Mouse (Mus musculus): ENCODE results near the gene Tmem191c. TPM values are rescaled to one million over a fixed set of nuclear protein-coding genes. Genes with fewer than 3 reads are reported as not detected.

Tmem191c gene
- total RNA-seq, 2 experiments from 2014 or later, result 2.0 to 2.7 TPM

- no peak for DNase-seq (ENCODE audit: low spot score)
- intact Hi-C loops (cut with DNase I), result no loop called here
Measured at GRCm38 (mm10) chr16:17258917-17259316, 17.0 kb upstream of the Tmem191c start.

GRCm38 (mm10) chr16:17261341-17261740, 14.5 kb upstream of the Tmem191c start:
- intact Hi-C loops (cut with DNase I), result no loop called here
- DNase-seq (ENCODE audit: low spot score), result no peak

GRCm38 (mm10) chr16:17266113-17266512, 9.8 kb upstream of the Tmem191c start:
- intact Hi-C loops (cut with DNase I), result no loop called here
- no peak for DNase-seq (ENCODE audit: low spot score)

GRCm38 (mm10) chr16:17267937-17268336, 7.9 kb upstream of the Tmem191c start:
- intact Hi-C loops (cut with DNase I), result no loop called here

GRCm38 (mm10) chr16:17269872-17270271, 6.0 kb upstream of the Tmem191c start:
- no peak for DNase-seq (ENCODE audit: low spot score)
- intact Hi-C loops (cut with DNase I), result loop anchor here (1.0 to 10.0 kb wide), 2 partner anchors 60 to 375 kb away; partner anchors contain the start of gene Ppm1f

More at GRCm38 (mm10) chr16:17267937-17268336, 7.9 kb upstream of the Tmem191c start:
- DNase-seq (ENCODE audit: low spot score), result no peak

- DNase-seq (ENCODE audit: low spot score), result no peak
- intact Hi-C loops (cut with DNase I), result loop anchor here (10.0 kb wide), 1 partner anchor 376 kb away; the partner anchor contains the start of gene Ppm1f
Measured at GRCm38 (mm10) chr16:17271124-17271523, 4.8 kb upstream of the Tmem191c start.

- intact Hi-C loops (cut with DNase I), result loop anchor here (10.0 kb wide), 1 partner anchor 377 kb away; the partner anchor contains the start of gene Ppm1f
- DNase-seq (ENCODE audit: low spot score), result no peak
Measured at GRCm38 (mm10) chr16:17271856-17272255, 4.0 kb upstream of the Tmem191c start.

- peak; percentile 81 for DNase-seq (ENCODE audit: low spot score)
- intact Hi-C loops (cut with DNase I), result loop anchor here (1.0 to 10.0 kb wide), 3 partner anchors 66 to 382 kb away; partner anchors contain the start of genes Ppm1f and Sdf2l1
Measured at GRCm38 (mm10) chr16:17276164-17277151, 581 bp downstream of the Tmem191c start.

- intact Hi-C loops (cut with DNase I), result loop anchor here (5.0 to 10.0 kb wide), 2 partner anchors 145 to 383 kb away; partner anchors contain the start of genes Ppm1f and Sdf2l1
- DNase-seq (ENCODE audit: low spot score), result no peak
Measured at GRCm38 (mm10) chr16:17277342-17278211, 1.7 kb downstream of the Tmem191c start.

GRCm38 (mm10) chr16:17280471-17280870, 4.6 kb downstream of the Tmem191c start:
- intact Hi-C loops (cut with DNase I), result no loop called here
- DNase-seq (ENCODE audit: low spot score), result no peak

- intact Hi-C loops (cut with DNase I), result no loop called here
Measured at GRCm38 (mm10) chr16:17283151-17283550, 7.3 kb downstream of the Tmem191c start.

GRCm38 (mm10) chr16:17287103-17287502, 11.2 kb downstream of the Tmem191c start:
- DNase-seq (ENCODE audit: low spot score), result no peak
- intact Hi-C loops (cut with DNase I), result no loop called here

More at GRCm38 (mm10) chr16:17283151-17283550, 7.3 kb downstream of the Tmem191c start:
- no peak for DNase-seq (ENCODE audit: low spot score)

GRCm38 (mm10) chr16:17291016-17291415, 15.1 kb downstream of the Tmem191c start:
- intact Hi-C loops (cut with DNase I), result no loop called here
- no peak for DNase-seq (ENCODE audit: low spot score)

GRCm38 (mm10) chr16:17292751-17293150, 16.9 kb downstream of the Tmem191c start:
- DNase-seq (ENCODE audit: low spot score), result no peak
- intact Hi-C loops (cut with DNase I), result no loop called here

GRCm38 (mm10) chr16:17300818-17301217, 24.9 kb downstream of the Tmem191c start:
- intact Hi-C loops (cut with DNase I), result no loop called here
- no peak for DNase-seq (ENCODE audit: low spot score)

- intact Hi-C loops (cut with DNase I), result no loop called here
Measured at GRCm38 (mm10) chr16:17303521-17304245, 27.8 kb downstream of the Tmem191c start.

GRCm38 (mm10) chr16:17307461-17307860, 31.6 kb downstream of the Tmem191c start:
- DNase-seq (ENCODE audit: low spot score), result no peak
- intact Hi-C loops (cut with DNase I), result no loop called here

More at GRCm38 (mm10) chr16:17303521-17304245, 27.8 kb downstream of the Tmem191c start:
- no peak for DNase-seq (ENCODE audit: low spot score)

GRCm38 (mm10) chr16:17309036-17309435, 33.2 kb downstream of the Tmem191c start:
- DNase-seq (ENCODE audit: low spot score), result no peak
- intact Hi-C loops (cut with DNase I), result no loop called here

GRCm38 (mm10) chr16:17312531-17312930, 36.7 kb downstream of the Tmem191c start:
- no peak for DNase-seq (ENCODE audit: low spot score)
- intact Hi-C loops (cut with DNase I), result no loop called here
